Mouse (Mus musculus) CH12.LX (cell line): ENCODE data around the gene Tspan9.

Experiments used
- CTCF ChIP-seq, 2 experiments: IDR thresholded peaks in 1 of 2; conservative IDR thresholded peaks in 1 of 2; 2 replicates each; pipeline ENCODE4 v1.5.1; 2011 to 2012; ENCODE audit warnings: low read depth in 2 of 2, low read length in 2 of 2, improper control_type of control experiment in 1 of 2, inconsistent platforms in 1 of 2, mild to moderate bottlenecking in 1 of 2, moderate library complexity in 1 of 2
- EP300 ChIP-seq: IDR thresholded peaks from 2 replicates; pipeline ENCODE4 v1.6.1; 2011; ENCODE audit warnings: low read length, improper control_type of control experiment
- MAFK ChIP-seq: IDR thresholded peaks from 2 replicates; pipeline ENCODE4 v1.6.1; 2011; ENCODE audit warnings: low read length, improper control_type of control experiment; ENCODE audit not compliant: insufficient replicate concordance

DNA sequence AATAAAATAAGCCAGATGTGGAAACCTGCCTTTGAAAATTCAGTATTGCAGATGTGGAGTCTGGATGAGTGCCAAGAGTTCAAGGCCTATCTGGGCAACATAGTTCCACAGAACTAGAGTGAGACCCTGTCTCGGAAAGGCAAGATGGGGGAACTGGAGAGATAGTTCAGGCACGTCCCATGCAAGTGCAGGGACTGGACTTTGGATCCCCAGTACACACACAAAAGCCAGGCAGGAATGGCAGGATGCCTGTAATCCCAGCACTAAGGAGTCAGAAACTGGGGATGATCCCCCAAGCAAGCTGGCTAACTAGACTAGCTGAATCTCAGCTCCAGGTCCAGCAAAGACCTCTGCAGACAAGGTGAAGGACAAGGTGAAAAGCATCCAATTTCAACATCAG lies 12.5 kb upstream of the Tspan9 start:
- TF ChIP-seq MAFK, result no peak
- no peak for TF ChIP-seq CTCF (conservative IDR thresholded peaks at IDR 0.05 in 1 of 2, IDR thresholded peaks at IDR 0.05 in 1 of 2; ENCODE audit: low read depth in 2 of 2, low read length in 2 of 2)
- TF ChIP-seq EP300, result no peak
